Mouse (Mus musculus) right cerebral cortex, adult 18-20 months (tissue): ENCODE measurements around the gene Tbc1d9.

Source experiments
- DNase-seq: peaks from one replicate; pipeline ENCODE4 v3.0.0; 2022; ENCODE audit warnings: mixed read lengths

Gene Tbc1d9

GRCm38 (mm10) chr8:83181851-83182482 lies 16.8 kb downstream of the Tbc1d9 start:
- DNase-seq, result no peak

DNA sequence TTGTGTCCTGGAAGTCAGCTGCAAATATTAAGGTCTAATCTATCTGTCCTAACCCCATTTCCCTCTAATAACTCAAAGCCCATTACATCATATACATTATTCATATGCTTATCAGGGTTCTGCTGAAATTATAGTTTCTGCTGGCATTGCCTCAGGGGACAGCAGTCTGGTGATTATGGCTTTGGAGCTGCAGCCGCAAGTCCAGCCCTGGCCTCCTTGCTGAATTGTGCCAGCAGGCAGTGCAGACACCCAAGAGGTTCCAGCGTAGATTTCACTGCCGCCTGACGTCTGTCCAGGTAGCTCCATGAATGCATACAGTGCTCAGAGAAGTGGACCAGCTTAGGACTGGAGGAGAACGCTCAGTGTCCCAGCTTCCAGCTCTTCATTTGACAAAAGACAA lies 17.6 kb downstream of the Tbc1d9 start:
- DNase-seq, result no peak

- DNase-seq, result no peak
These were observed 21.2 kb downstream of the Tbc1d9 start for GRCm38 (mm10) chr8:83186376-83186775.

GRCm38 (mm10) chr8:83187363-83187962 lies 22.3 kb downstream of the Tbc1d9 start:
- DNase-seq, result no peak

GRCm38 (mm10) chr8:83189538-83190095 lies 24.5 kb downstream of the Tbc1d9 start:
- DNase-seq, result no peak

DNA sequence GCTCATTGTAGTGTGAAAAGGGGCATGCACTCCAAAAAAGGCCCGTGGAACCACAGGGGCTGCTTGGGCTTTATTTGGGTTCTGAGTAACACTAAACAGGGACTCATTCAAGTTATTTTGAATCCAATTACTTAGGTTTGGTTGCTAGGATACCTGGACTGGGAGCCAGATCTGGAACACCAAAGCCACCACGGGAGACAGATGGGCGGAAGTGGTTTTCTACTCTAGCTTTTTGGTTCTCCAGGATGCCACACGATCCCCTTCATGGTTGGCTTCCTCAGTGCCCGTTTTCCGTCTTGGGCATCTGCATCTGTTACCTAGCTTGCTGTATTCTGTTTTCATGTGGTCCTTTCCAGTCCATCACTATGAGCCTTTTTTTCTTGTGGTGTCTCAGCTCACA lies 30.9 kb downstream of the Tbc1d9 start:
- peak; percentile 58 for DNase-seq

- no peak for DNase-seq
These were observed 34.6 kb downstream of the Tbc1d9 start for GRCm38 (mm10) chr8:83199715-83200114.

DNA sequence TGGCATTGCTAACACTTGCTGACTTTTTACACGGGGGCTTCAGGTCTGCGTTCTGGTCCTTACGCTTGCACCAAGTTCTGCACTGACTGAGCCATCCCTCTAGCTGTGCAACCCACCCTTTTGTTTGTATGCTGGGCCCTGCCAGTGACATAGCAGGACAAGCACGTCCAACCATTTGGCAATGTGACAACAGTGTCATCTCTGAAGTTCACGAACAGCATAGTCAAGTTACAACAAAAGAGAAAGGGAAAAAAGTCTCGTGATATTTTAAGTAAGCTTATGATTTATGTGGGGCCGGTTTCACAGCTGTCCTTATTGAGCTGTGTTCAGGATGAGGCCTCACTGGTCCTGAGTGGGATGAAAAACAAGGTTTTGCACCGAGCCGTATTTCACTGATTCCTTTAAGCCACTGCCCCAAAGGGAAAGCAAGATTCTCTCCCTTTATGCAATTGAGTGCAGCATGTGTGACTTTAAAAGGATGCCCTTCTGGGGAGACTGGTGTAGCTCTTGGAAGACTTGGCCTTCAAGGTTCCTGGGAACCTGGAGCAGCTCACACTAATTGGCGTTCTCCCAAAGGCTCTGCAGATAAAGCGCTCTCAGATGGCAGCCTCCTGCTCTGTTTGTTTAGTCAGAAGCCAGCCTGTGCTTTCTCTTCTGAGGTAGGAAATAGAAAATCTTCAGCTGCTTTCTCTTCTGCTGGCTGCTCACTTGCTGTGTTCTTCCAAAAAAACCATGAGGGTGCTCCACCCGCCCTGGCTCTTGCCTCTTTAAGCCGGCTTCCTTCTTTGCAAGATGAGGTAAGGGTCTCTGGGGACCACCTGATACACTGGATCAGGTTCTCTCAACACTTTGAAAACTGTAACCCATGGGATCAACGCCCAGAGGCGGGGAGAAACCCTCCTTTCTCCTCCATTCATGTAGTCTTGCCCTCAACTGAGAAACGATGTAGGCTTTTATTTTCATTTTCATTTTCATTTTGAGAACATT lies 35.3 kb downstream of the Tbc1d9 start:
- DNase-seq, result peak; percentile 56

DNA sequence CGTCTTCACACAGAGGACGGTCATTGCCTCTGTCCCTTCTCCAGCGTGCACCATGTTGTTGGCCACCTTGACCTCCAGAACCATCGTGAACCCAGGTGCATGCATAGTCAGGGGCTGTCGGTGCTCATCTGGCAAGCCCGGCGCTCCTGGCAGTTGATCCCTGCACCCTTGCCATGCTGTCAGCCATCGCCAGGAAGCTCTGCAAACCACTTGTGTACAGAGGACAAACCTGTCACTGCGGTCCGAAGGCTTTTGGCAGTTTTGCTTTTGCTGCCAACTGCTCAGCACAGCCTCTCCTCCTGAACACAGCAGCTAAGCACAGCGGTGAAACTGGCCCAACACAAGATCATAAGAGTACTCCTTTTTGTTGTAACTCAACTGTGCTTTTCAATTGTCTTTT lies 37.8 kb downstream of the Tbc1d9 start:
- DNase-seq, result no peak

GRCm38 (mm10) chr8:83205907-83206306 lies 40.8 kb downstream of the Tbc1d9 start:
- DNase-seq, result peak; percentile 52

GRCm38 (mm10) chr8:83209581-83209980 lies 44.4 kb downstream of the Tbc1d9 start:
- DNase-seq, result no peak

GRCm38 (mm10) chr8:83210676-83211075 lies 45.5 kb downstream of the Tbc1d9 start:
- DNase-seq, result no peak

DNA sequence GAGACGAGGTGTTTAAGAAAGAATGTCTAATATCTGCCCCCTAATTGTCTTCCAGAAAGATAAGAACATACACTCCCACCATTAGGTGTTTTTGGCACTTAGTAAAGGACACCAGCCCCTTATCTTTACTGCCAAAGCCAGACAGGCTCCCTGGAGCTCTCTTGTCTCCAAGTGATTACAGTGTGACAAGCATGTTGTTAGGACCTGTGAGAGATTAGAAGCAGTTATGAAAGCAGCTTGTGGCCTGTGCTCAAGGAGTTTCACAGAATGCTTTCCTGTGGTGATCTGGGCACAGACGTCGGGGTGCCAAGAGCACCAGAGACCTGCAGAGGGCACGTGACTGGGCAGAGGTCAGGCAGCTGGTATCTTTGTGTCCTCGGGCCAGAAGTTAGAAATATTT lies 49.9 kb downstream of the Tbc1d9 start:
- no peak for DNase-seq

DNA sequence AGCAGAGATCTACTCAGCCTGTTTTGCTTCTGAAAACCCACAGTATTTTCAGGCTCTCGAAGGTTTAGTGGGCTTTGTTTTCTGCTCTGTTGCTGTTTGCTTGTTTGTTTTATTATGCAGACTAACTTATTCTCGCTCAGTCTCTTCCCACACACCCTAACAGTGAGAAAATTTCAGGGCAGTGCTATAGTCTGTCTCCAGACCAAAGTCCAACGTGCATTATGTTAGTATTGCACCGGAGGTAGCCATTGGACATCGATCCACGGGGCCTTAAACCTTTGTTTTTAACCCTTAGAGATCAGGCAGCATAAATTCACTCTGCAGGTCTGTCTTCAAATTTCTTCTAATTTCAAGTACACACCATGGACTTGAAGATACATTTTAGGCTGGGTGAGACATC lies 51.4 kb downstream of the Tbc1d9 start:
- no peak for DNase-seq

DNA sequence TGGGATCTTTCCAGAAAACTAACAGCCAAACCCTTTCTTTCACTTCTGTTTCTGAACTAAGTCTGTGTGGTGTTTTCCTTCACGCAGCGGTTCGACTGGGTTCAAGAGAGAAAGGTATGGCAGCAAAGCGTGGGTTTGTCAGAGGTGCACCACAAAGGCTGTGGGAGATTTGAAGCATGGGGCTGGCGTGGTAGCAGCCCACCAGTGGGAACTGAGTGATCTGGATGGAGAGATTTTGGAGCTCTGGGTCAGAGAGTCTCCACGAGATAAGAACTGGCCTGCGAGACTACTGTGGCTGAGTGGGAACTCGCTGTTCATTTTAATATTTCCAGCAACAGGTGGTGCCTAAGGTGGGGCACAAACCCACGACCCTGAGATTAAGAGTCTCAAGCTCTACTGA lies 52.0 kb downstream of the Tbc1d9 start:
- DNase-seq, result no peak

DNA sequence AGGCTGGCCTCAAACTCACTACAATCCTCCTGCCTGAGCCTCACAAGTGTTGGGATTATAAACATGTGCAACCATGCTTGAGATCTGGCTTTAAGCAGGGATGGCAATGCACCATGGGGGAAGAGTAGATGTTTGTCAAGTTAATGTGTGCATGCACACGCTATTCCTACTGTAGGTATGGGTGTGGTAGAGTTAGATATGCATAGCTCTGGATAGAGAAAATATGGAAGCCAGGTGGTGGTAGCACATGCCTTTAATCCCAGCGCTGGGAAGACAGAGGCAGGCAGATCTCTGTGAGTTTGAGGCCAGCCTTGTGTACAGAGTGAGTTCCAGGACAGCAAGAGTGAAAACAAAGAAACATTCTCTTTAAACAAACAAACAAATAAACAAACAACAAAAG lies 52.7 kb downstream of the Tbc1d9 start:
- DNase-seq, result no peak

DNA sequence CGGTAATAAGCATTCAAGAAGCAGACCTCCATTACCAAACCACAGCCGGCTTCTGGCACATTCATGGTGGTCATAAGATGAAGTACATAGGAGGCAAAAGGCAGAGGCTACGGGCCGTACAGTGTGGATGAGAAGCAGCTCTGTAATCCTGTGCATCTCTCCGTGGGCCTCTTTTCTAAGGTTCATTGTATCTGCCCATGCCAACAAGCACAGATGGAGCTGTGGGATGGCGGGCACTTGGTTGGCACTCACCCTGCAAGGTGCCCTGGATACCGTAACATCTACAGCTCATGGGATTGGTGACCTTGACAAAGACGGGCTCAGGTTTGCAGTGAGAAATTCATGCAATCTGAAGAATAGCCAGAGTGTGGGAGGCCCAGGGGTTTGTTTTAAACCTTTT lies 54.2 kb downstream of the Tbc1d9 start:
- DNase-seq, result no peak

DNA sequence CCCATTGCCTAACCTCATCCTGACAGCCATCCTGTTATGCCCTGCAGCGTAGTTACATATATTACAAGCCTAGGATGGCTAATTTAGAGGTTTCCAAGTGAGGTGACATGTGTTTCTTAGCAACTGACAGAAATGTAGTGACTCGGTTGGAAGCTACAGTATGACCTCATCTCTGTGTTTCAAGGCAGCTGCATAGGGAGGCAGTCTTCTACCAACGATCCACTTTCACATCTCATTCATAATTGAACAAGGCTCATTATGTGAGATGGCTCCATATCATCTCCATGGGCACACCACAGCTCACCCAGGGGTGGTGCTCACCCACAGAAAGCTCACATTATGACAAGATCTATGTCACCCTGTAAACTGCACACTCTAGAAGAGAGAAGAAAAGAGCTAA lies 55.6 kb downstream of the Tbc1d9 start:
- no peak for DNase-seq

GRCm38 (mm10) chr8:83224754-83225416 lies 59.7 kb downstream of the Tbc1d9 start:
- DNase-seq, result no peak

DNA sequence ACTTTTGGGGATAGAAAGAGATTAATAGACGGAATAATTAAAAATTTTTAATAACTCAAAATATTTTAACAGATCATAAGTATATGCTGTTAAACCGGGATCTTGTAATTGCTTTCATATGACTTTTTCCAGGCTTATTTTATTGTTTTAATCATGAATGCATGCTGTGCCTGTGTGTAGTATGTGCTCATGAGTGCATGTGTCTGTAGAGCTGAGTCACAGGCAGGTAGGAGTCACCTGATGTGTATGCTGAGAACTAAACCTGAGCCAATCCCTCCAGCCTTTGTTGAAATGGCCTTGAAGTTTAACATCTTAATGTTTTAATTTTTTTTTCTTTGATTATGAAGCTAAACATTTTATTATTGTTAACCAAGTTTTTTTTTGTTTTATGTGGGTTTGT lies 60.4 kb downstream of the Tbc1d9 start:
- no peak for DNase-seq

- no peak for DNase-seq
These were observed 62.2 kb downstream of the Tbc1d9 start for GRCm38 (mm10) chr8:83227336-83227735.

- DNase-seq, result no peak
These were observed 67.9 kb downstream of the Tbc1d9 start for GRCm38 (mm10) chr8:83233099-83233498.

GRCm38 (mm10) chr8:83239341-83239740 lies 74.2 kb downstream of the Tbc1d9 start:
- DNase-seq, result no peak
